In the genomic region with DNA sequence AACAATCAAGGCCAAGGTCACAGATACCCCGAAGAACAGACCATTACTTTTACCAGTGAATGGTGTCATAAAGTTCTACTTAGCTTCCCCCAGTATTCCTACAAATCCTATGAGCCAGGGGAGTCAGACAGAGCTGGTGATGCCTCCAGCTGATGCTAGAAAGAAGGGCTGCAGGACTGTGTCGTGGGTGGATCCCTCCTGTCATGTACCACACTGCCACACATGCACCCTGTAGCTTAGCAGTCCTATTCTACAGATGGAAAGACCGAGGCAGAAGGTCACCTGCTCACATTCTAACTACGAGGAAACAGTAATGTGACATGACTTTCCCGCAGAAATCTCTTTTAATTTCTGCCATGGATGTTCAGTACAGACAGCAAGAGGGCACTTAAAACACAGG, we compare ENCODE assay signal across 14 mouse cellular contexts. TPM values are rescaled to one million over a fixed set of nuclear protein-coding genes. Genes with fewer than 3 reads are reported as not detected.
A peak's percentile ranks its signal among the peaks of the same experiment; 100 is the strongest.
DNase-seq lines count a peak whose midpoint lies in the region; ATAC-seq and TF ChIP-seq lines count a peak whose summit lies in the region.
"Had no signal": no experiment of that assay in that cellular context is flagged by ENCODE, and none has a peak within 500 bp of the region (broad histone marks: within the 10 kb centered on the region; RNA-seq: fewer than 3 reads in every experiment).

No protein-coding gene starts in this region.

- no peak overlapping the region for H3K27ac ChIP-seq in cerebellum, adult 2 months (ENCODE audit: insufficient read depth, low read length)
- H3K27ac ChIP-seq in midbrain, embryonic 15.5 days = no peak overlapping the region
- no peak overlapping the region for H3K27ac ChIP-seq in midbrain, embryonic 11.5 days (ENCODE audit: low read depth, low read length)
- peak overlapping the region; percentile 16; the same call in 1 of the 2 replicates for H3K27ac ChIP-seq in olfactory bulb, adult 2 months (ENCODE audit: insufficient read depth, low read depth, low read length)

- H3K27me3 ChIP-seq in cerebellum, adult 2 months (ENCODE audit: control insufficient read depth, insufficient read depth, low read length) = no peaks in the 10 kb centered on the region
- no peaks in the 10 kb centered on the region for H3K27me3 ChIP-seq in midbrain, embryonic 15.5 days (replicated peaks)
- H3K27me3 ChIP-seq in midbrain, embryonic 11.5 days (ENCODE audit: control insufficient read depth, insufficient read depth, low read length) = no peaks in the 10 kb centered on the region

- peaks cover 32% of the 10 kb centered on the region for H3K4me1 ChIP-seq in cerebellum, adult 2 months (ENCODE audit: control insufficient read depth, insufficient read depth, low read length)
- H3K4me1 ChIP-seq in midbrain, embryonic 15.5 days = peaks cover 46% of the 10 kb centered on the region
- H3K4me1 ChIP-seq in midbrain, embryonic 11.5 days (ENCODE audit: control insufficient read depth, insufficient read depth, low read length) = peaks cover 18% of the 10 kb centered on the region
- peaks cover 35% of the 10 kb centered on the region for H3K4me1 ChIP-seq in olfactory bulb, adult 2 months (ENCODE audit: control insufficient read depth, insufficient read depth, low read length)

- no peak for ATAC-seq in midbrain, embryonic 15.5 days (replicated peaks)
- ATAC-seq in midbrain, embryonic 11.5 days (ENCODE audit: low FRiP score) = no peak

- H3K36me3 ChIP-seq in midbrain, embryonic 15.5 days (replicated peaks) = no peaks in the 10 kb centered on the region
- no peaks in the 10 kb centered on the region for H3K36me3 ChIP-seq in midbrain, embryonic 11.5 days (ENCODE audit: control insufficient read depth, insufficient read depth, low read length)

- peak overlapping the region; percentile 93; the same call in 1 of the 2 replicates for H3K4me2 ChIP-seq in midbrain, embryonic 15.5 days
- H3K4me2 ChIP-seq in midbrain, embryonic 11.5 days = no peak overlapping the region

- no peaks in the 10 kb centered on the region for H3K9me3 ChIP-seq in midbrain, embryonic 15.5 days
- H3K9me3 ChIP-seq in midbrain, embryonic 11.5 days (ENCODE audit: control insufficient read depth, low read length) = no peaks in the 10 kb centered on the region

- peak overlapping the region; percentile 98 for H3K4me3 ChIP-seq in cerebellum, adult 2 months (replicated peaks; ENCODE audit: insufficient read depth, low read depth, low read length)
- no peak overlapping the region for H3K4me3 ChIP-seq in midbrain, embryonic 15.5 days
- no peak overlapping the region for H3K4me3 ChIP-seq in midbrain, embryonic 11.5 days (ENCODE audit: low read depth, low read length)
- H3K4me3 ChIP-seq in olfactory bulb, adult 2 months (ENCODE audit: insufficient read depth, low read depth, low read length) = peak overlapping the region; percentile 19; the same call in 1 of the 2 replicates

- 69% methylated on average over 5 of the region's 5 CpGs for WGBS in cerebellum, adult 2 months
- WGBS in midbrain, embryonic 15.5 days = 85% methylated on average over 5 of the region's 5 CpGs
- WGBS in midbrain, embryonic 11.5 days = 89% methylated on average over 5 of the region's 5 CpGs
- 58% methylated on average over 5 of the region's 5 CpGs for WGBS in olfactory bulb, adult 2 months

- no peak for TF ChIP-seq CTCF in cerebellum, adult 2 months (IDR thresholded peaks at IDR 0.05; ENCODE audit: borderline replicate concordance, insufficient read depth, low read depth, low read length)
- TF ChIP-seq CTCF in olfactory bulb, adult 2 months (IDR thresholded peaks at IDR 0.05; ENCODE audit: insufficient read depth, low read depth, low read length) = no peak

- no peak overlapping the region for H3K9ac ChIP-seq in midbrain, embryonic 15.5 days
- no peak overlapping the region; the same call in 1 of the 2 replicates for H3K9ac ChIP-seq in midbrain, embryonic 11.5 days (ENCODE audit: low read length)

- DNase-seq in cerebellum, adult 2 months = no peak
- no peak for DNase-seq in cerebellum, postnatal 25 days
- DNase-seq in layer of hippocampus, adult 11-12 months (ENCODE audit: low spot score) = peak; percentile 54
- no peak for DNase-seq in layer of hippocampus, postnatal 25 days (ENCODE audit: extremely low spot score in 1 of 2, low spot score in 1 of 2)
- DNase-seq in midbrain, embryonic 11.5 days (ENCODE audit: low spot score, missing footprints) = no peak
- DNase-seq in lung, adult 18-20 months = no peak
- DNase-seq: adrenal gland, postnatal 14 days; cerebellum, adult 11 months; heart, postnatal 14 days; kidney, adult 2 months; lung, adult 2 months; right cerebral cortex, postnatal 4 days had no signal

- no peak for TF ChIP-seq POLR2A in cerebellum, adult 2 months (IDR thresholded peaks at IDR 0.05; ENCODE audit: borderline replicate concordance, insufficient read depth, low read length)
- no peak for TF ChIP-seq POLR2A in olfactory bulb, adult 2 months (IDR thresholded peaks at IDR 0.05; ENCODE audit: insufficient read depth, low read depth, low read length)

RNA-seq across cellular contexts. Expression of a gene that starts 1.6 kb away (rescaled TPM):
- 137 and 154 TPM in 2 replicates for polyA plus RNA-seq in cerebellum, adult 2 months (2012; rRNA removed)
- 100 to 1,000 TPM; 191 to 213 TPM for total RNA-seq in layer of hippocampus, postnatal 25 days (2021)
- 16.5 and 17.7 TPM in 2 replicates for polyA plus RNA-seq in midbrain, embryonic 15.5 days (2015; fragmentation: Nextera tagmentation; extraction: Ambion mirVana)
- polyA plus RNA-seq in midbrain, embryonic 11.5 days (2014; fragmentation: Nextera tagmentation; extraction: Ambion mirVana) = 5.1 and 6.0 TPM in 2 replicates
- polyA plus RNA-seq in olfactory bulb, adult 2 months (2012; ENCODE audit: insufficient read depth, insufficient read length, low replicate concordance, missing spikeins) = not detected in 2 replicates

RNA-seq across cellular contexts. Expression of a gene that starts 10.8 kb away (rescaled TPM):
- polyA plus RNA-seq in cerebellum, adult 2 months (2012; rRNA removed) = 57.7 and 58.2 TPM in 2 replicates
- total RNA-seq in layer of hippocampus, postnatal 25 days (2021) = 10 to 100 TPM; 59.0 to 61.6 TPM
- 12.3 and 13.7 TPM in 2 replicates for polyA plus RNA-seq in midbrain, embryonic 15.5 days (2015; fragmentation: Nextera tagmentation; extraction: Ambion mirVana)
- polyA plus RNA-seq in midbrain, embryonic 11.5 days (2014; fragmentation: Nextera tagmentation; extraction: Ambion mirVana) = 12.1 and 13.3 TPM in 2 replicates
- not detected in 2 replicates for polyA plus RNA-seq in olfactory bulb, adult 2 months (2012; ENCODE audit: insufficient read depth, insufficient read length, low replicate concordance, missing spikeins)

RNA-seq across cellular contexts. Expression of a gene that starts 29.3 kb away (rescaled TPM):
- polyA plus RNA-seq in cerebellum, adult 2 months (2012; rRNA removed) = 14.4 and 15.5 TPM in 2 replicates
- total RNA-seq in layer of hippocampus, postnatal 25 days (2021) = 10 to 100 TPM in 1 of 2 experiments, 1 to 10 TPM in 1; 9.9 to 11.4 TPM
- 20.5 and 21.0 TPM in 2 replicates for polyA plus RNA-seq in midbrain, embryonic 15.5 days (2015; fragmentation: Nextera tagmentation; extraction: Ambion mirVana)
- polyA plus RNA-seq in midbrain, embryonic 11.5 days (2014; fragmentation: Nextera tagmentation; extraction: Ambion mirVana) = 28.0 and 30.6 TPM in 2 replicates
- polyA plus RNA-seq in olfactory bulb, adult 2 months (2012; ENCODE audit: insufficient read depth, insufficient read length, low replicate concordance, missing spikeins) = not detected in 2 replicates

RNA-seq across cellular contexts. Expression of a gene that starts 45.3 kb away (rescaled TPM):
- polyA plus RNA-seq in cerebellum, adult 2 months (2012; rRNA removed) = 2.4 TPM in 2 replicates
- 1 to 10 TPM; 1.2 to 1.9 TPM for total RNA-seq in layer of hippocampus, postnatal 25 days (2021)
- 1.8 and 1.9 TPM in 2 replicates for polyA plus RNA-seq in midbrain, embryonic 15.5 days (2015; fragmentation: Nextera tagmentation; extraction: Ambion mirVana)
- 6.4 and 8.4 TPM in 2 replicates for polyA plus RNA-seq in midbrain, embryonic 11.5 days (2014; fragmentation: Nextera tagmentation; extraction: Ambion mirVana)
- not detected in 2 replicates for polyA plus RNA-seq in olfactory bulb, adult 2 months (2012; ENCODE audit: insufficient read depth, insufficient read length, low replicate concordance, missing spikeins)

RNA-seq across cellular contexts. Expression of a gene that starts 48.5 kb away (rescaled TPM):
- 52.9 and 54.1 TPM in 2 replicates for polyA plus RNA-seq in cerebellum, adult 2 months (2012; rRNA removed)
- total RNA-seq in layer of hippocampus, postnatal 25 days (2021) = 10 to 100 TPM; 22.7 to 25.0 TPM
- 19.5 and 20.4 TPM in 2 replicates for polyA plus RNA-seq in midbrain, embryonic 15.5 days (2015; fragmentation: Nextera tagmentation; extraction: Ambion mirVana)
- polyA plus RNA-seq in midbrain, embryonic 11.5 days (2014; fragmentation: Nextera tagmentation; extraction: Ambion mirVana) = 11.6 and 13.7 TPM in 2 replicates
- polyA plus RNA-seq in olfactory bulb, adult 2 months (2012; ENCODE audit: insufficient read depth, insufficient read length, low replicate concordance, missing spikeins) = not detected in 2 replicates

Comparison
In these comparisons a context has a peak if more than half of its experiments do, and no peak if none do; other contexts are left out.
1. H3K4me3 ChIP-seq: peak in cerebellum, adult 2 months (single experiment) and olfactory bulb, adult 2 months (single experiment); none in midbrain, embryonic 15.5 days (single experiment) and midbrain, embryonic 11.5 days (single experiment).